Mouse (Mus musculus) A20 (cell line): ENCODE data around the gene Dpm2.
A peak's percentile ranks its signal among the peaks of the same experiment; 100 is the strongest.

ENCODE experiments used
- DNase-seq: peaks from one replicate; pipeline ENCODE4 v3.0.0-alpha.2; 2011; ENCODE audit warnings: low read depth, low spot score

Dpm2 gene

DNA sequence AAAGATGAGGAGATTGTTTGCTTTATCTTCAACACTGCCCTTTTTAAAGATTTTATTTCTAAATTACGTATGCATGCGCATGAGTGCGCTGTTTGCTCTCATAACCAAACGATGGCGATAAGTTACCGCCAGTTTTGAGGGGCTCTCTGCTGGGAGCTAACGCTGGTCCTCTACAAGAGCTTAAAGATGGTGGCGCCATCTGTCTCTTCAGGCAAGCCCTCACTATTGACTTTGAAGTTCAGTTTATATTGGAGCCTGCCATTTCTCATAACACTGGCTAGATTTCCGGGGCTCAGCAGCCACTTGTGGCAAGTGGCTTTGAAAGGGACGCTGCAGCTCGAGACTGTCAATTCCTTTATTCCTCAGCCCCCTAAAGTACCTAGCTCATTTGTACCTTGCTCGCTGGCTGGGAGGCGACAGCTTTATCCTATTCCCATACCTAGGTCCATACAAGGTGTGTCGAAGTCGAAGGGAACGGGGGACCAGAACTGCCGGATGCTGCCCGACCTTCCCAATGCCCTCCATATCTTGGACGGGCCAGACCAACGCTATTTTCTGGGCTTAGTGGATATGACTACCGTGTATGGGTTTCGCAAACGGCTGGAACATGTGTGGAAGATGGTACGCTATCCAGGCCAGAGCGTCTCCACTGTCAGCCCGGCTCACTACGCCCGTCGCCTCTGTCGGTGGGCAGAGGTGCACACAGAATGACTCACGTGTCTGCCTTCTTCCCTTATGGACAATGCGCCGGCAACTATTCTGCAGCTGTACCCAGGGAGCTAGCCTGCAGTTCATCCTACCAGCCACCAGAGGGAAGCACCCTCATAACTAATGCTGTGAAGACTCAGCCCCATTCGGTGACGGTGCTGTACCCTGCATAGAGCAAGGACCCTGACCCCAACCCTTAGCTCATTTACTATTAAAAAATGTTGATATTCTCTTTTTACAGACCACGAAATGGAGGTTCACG lies 12.5 kb downstream of the Dpm2 start:
- DNase-seq: peak; percentile 84

GRCm38 (mm10) chr2:32585149-32585714 lies 14.6 kb downstream of the Dpm2 start:
- DNase-seq: no peak

- DNase-seq: peak; percentile 97
Measured at GRCm38 (mm10) chr2:32586871-32587351, 16.3 kb downstream of the Dpm2 start, which contains the start of gene St6galnac4. Gene St6galnac4 (plus strand): TSS chr2:32587095.

DNA sequence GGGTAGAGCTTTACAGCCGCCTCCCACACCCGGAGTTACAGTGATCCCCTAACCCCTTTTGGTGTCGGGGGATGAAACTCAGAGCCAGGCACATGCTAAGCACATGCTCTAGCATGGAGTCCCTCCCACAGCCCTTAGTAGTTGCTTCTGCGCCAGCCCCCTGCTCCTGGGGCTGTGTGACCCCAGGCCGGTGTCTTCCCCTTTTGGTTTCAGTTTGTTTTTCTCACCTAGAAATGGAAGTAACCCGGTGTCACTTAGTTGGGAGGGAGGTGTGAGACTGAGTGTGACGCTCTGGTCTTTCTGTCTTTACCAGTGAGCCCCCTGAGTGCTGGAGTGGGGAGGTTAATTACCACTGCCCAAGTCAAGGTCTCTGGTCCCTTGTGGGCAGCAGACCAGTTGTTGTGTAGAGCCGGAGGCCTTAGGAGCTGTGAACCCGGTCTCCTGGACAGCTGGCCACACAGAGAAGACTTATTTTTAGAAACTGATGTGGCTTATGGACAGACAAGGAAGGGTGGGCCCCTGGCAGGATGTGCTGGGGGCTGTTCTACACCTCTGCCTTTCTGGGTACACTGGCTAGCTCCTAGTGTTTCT lies 17.2 kb downstream of the Dpm2 start:
- peak; percentile 92 for DNase-seq

DNA sequence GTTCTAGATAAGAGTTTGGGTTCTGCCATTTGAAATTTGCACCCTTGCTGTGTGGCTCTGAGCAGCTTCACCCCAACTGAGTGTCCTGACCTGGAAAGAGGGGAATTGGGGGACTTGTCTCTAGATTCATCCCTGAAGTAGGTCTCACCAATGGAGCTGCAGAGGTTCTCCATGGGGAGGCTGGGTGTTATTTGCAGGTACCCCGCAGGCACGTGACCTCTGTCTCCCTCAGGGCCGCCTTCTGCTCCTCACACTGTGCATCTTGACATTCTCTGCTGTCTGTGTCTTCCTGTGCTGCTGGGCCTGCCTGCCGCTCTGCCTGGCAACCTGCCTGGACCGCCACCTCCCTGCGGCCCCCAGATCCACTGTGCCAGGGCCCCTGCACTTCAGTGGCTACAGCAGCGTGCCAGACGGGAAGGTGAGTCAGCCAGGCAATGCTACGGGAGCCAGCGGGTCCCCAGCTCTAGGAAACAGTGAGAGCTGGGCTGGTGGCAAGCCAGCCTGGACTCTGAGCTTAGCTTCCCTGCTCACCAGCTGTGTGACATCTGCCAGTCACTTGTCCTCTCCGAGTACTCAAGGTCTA lies 18.6 kb downstream of the Dpm2 start:
- DNase-seq: no peak

- no peak for DNase-seq
Measured at GRCm38 (mm10) chr2:32590224-32590623, 19.6 kb downstream of the Dpm2 start.

DNA sequence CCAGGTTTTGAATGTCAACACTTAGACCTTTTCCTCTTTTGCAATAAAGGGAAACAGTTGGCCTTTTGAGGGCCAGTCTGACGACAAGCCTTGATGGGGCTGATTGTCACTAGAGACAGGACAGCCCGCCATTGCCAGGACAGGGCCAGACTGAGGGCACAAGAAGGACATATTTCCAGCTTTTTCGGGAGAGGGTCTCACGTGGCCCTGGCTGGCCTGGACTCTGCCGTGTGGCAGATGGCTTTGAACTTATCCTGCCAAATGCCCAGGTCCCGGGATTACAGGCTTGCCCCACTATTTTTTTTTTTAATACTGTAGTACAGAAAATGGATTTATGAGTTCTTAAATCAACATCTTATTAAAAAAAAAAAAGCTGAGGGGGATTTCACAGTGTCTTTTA lies 20.6 kb downstream of the Dpm2 start:
- no peak for DNase-seq

- no peak for DNase-seq
Measured at GRCm38 (mm10) chr2:32596725-32597124, 26.1 kb downstream of the Dpm2 start.

- DNase-seq: no peak
Measured at GRCm38 (mm10) chr2:32597248-32597647, 26.6 kb downstream of the Dpm2 start.

GRCm38 (mm10) chr2:32597699-32598098 lies 27.0 kb downstream of the Dpm2 start:
- DNase-seq: no peak

GRCm38 (mm10) chr2:32598506-32598905 lies 27.8 kb downstream of the Dpm2 start:
- DNase-seq: no peak

DNA sequence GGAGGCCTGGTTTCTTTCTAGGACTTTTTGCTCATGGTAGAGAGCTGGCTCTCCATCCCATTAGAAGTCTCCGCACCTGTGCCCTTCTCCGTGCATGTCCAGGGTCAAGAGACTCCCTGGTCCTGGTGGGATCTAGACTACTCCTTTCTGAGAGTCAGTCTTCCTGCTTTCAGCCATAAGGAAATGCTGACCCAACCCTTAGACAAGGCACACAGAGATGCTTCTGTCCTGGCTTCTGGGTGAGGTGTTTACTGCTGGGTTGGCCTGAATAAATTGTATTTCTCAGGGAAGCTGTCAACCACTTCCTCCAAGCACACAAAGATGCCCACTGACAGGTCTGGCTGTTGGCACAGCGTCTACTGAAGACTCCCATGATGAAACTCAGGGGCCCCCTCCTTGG lies 28.8 kb downstream of the Dpm2 start, which contains the start of gene St6galnac6:
TSS of gene St6galnac6 (plus strand) at position 301 of the 400 bp plus-strand sequence.
- DNase-seq: no peak

DNA sequence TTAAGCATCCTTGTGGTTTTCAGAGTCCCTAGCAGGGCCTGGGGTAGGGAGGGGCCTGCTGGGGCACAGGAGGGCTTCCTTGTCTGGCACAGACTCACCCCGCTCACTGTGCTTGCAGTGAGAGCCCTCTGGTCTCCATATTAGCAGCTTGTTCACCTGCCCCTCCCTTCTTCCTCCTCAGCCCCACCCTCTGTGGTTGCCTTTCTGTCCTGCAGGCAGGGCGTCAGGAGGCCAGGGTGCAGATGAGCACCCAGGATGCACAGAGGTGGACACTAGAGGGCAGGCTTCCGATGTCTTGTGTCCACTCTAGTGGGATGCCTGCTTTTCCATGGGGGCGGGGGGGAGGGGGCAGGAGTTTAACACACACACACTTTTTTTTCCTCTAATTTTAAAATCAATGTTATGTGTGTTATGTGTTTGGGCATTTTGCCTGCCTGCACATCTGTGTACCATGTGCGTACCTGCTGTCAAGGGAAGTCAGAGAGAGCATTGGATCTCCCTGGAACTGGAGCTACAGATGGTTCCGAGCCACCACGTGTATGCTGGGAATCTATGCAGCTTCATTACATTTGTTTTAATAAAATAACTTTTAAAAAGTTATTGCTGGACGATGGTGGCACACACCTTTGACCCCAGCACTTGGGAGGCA lies 30.9 kb downstream of the Dpm2 start:
- peak; percentile 83 for DNase-seq

DNA sequence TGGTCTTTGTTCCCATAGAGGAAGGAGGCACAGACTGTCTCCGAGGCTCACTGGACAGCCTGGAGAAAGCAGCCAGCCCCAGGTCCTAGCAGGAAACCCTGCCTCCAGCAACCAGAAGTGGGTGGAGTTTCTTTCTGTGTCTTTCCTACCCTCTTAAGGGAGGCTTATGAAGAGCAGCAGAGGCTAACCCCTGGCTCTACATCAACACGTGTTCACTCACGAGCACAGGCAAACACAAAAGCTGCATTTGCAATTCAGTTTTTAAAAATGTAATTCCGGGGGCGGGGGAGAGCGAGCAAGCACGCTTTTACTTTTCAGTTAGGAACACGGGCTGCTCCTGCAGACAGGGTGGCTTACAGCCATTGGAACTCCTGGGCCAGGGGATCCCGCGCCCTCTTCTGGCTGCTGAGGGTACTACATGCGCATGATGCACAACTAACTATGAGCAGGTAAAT lies 32.0 kb downstream of the Dpm2 start:
- peak; percentile 92 for DNase-seq

- no peak for DNase-seq
Measured at GRCm38 (mm10) chr2:32604631-32605030, 34.0 kb downstream of the Dpm2 start.

GRCm38 (mm10) chr2:32606161-32607142 lies 35.8 kb downstream of the Dpm2 start:
- peak; percentile 92 for DNase-seq

- peak; percentile 83 for DNase-seq
Measured at GRCm38 (mm10) chr2:32607262-32607947, 36.7 kb downstream of the Dpm2 start.

DNA sequence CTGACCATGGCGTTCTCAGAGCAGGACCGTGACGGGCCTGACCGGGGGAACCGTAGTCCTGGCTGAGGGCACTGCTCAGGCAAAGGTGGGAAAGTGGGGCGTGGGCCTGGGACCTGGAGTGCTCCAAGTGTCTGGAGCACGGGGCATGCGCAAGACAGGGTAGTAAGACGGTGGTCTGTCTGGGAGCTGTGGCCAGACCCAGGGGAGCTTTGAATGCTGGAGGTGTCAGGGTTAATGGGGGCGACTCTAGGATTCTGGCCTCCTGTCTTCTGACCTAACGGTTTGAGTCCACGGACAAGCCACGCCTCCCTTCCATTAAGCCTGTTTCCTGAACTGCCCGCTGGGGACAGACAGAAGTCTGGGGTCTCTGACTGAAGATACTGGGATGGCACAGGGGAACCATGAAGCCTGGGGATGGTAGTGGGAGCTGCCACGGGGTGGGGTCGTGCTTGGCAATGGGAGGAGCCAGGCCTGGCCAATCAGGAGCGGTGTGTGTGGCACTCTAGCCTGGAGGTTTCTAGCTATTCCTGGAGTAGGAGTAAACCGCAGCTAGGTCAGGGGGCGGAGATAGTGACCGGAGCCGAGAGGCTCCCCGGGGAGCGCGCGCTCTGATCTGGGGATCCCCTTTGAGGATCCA lies 37.6 kb downstream of the Dpm2 start:
- DNase-seq: peak; percentile 87
